Mouse (Mus musculus): Measurements from ENCODE around the gene Tnpo2. TPM values are rescaled to one million over a fixed set of nuclear protein-coding genes. Genes with fewer than 3 reads are reported as not detected.

Gene Tnpo2
- 46.4 and 49.4 TPM in 2 replicates for polyA plus RNA-seq (2015; fragmentation: Nextera tagmentation; extraction: Ambion mirVana)

GRCm38 (mm10) chr8:85036718-85037365 lies at the start of gene Tnpo2:
Gene Tnpo2 (plus strand): TSS chr8:85036915.
- Histone ChIP-seq H3K9me3 (replicated peaks) (no peaks in the 10 kb centered on the region), H3K36me3 (ENCODE audit: poor library complexity, severe bottlenecking) (peaks cover 36% of the 10 kb centered on the region), H3K4me3 (peak within 1 kb of the TSS; percentile 86), H3K27me3 (no peaks in the 10 kb centered on the region), H3K9ac (peak within 1 kb of the TSS; percentile 94), H3K4me1 (peaks cover 35% of the 10 kb centered on the region), H3K27ac (peak within 1 kb of the TSS; percentile 99), H3K4me2 (peak within 1 kb of the TSS; percentile 98)
- peak; percentile 93 for ATAC-seq
- WGBS: under 1% methylated on average over 57 of the region's 59 CpGs

GRCm38 (mm10) chr8:84987388-84987787 lies 49.3 kb upstream of the Tnpo2 start:
- Histone ChIP-seq H3K9ac (no peak overlapping the region), H3K9me3 (replicated peaks) (no peaks in the 10 kb centered on the region), H3K36me3 (ENCODE audit: poor library complexity, severe bottlenecking) (no peaks in the 10 kb centered on the region), H3K27ac (no peak overlapping the region), H3K4me1 (peaks cover 33% of the 10 kb centered on the region), H3K27me3 (peaks cover 40% of the 10 kb centered on the region), H3K4me2 (no peak overlapping the region), H3K4me3 (no peak overlapping the region)
- no peak for ATAC-seq
- WGBS: 84% methylated on average over 5 of the region's 5 CpGs

- no peaks in the 10 kb centered on the region for H3K9me3 ChIP-seq (replicated peaks)
- H3K4me2 ChIP-seq: no peak overlapping the region
- no peak for ATAC-seq
- H3K9ac ChIP-seq: no peak overlapping the region
- 78% methylated on average over 2 of the region's 2 CpGs for WGBS
- H3K4me1 ChIP-seq: peaks cover 33% of the 10 kb centered on the region
- no peak overlapping the region for H3K4me3 ChIP-seq
- no peaks in the 10 kb centered on the region for H3K36me3 ChIP-seq (ENCODE audit: poor library complexity, severe bottlenecking)
- H3K27me3 ChIP-seq: peaks cover 36% of the 10 kb centered on the region
- no peak overlapping the region for H3K27ac ChIP-seq
Observed at GRCm38 (mm10) chr8:84987903-84988302, 48.8 kb upstream of the Tnpo2 start.

DNA sequence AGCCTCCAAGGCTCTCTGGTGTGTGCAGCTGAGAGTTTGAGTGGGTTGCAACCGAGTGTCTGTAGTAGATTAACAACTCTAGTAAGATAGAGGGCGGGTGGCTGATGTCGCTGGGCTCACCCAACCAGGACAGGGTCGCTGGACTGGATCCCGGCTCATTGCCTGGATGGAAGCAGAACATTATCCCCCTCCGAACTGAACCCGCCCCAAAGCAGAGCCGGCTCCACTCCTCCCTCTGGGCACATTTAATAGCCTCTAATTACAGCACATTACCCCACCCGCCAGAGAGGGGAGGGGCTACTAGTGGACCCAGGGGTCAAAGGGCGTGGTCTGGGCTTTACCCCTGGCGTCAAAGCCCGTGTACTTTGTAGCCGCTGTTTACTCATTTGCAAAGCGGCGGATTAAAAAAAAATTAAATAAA lies 47.4 kb upstream of the Tnpo2 start:
- Histone ChIP-seq H3K36me3 (ENCODE audit: poor library complexity, severe bottlenecking) (no peaks in the 10 kb centered on the region), H3K27ac (no peak overlapping the region), H3K4me3 (no peak overlapping the region), H3K4me1 (peaks cover 33% of the 10 kb centered on the region), H3K27me3 (peaks cover 31% of the 10 kb centered on the region), H3K9me3 (replicated peaks) (no peaks in the 10 kb centered on the region), H3K4me2 (peak overlapping the region; percentile 89), H3K9ac (no peak overlapping the region)
- 13% methylated on average over 15 of the region's 15 CpGs for WGBS
- ATAC-seq: no peak

DNA sequence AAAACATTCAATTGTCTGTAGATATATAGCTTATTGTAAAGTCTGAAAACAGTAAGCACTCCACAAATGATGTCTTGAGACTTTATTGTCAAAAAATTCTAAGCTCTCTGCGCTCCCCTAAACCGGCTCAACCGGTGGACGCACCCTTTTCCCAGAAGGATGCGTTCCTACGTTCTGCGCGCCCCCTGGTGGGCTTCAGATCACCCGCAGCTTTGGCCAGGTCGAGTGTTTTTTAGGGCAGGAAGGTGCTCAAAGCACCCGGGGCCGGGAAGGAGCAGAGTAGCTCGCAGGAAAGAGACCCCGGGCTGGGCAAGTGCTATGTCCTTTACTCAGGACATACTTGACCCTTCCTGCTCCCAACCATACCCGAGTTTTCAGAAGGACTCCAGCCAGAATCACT lies 46.9 kb upstream of the Tnpo2 start:
- Histone ChIP-seq H3K36me3 (ENCODE audit: poor library complexity, severe bottlenecking) (no peaks in the 10 kb centered on the region), H3K9ac (peak overlapping the region; percentile 72), H3K4me2 (peak overlapping the region; percentile 89), H3K27ac (peak overlapping the region; percentile 75), H3K9me3 (replicated peaks) (no peaks in the 10 kb centered on the region), H3K4me1 (peaks cover 29% of the 10 kb centered on the region), H3K27me3 (peaks cover 28% of the 10 kb centered on the region), H3K4me3 (peak overlapping the region; percentile 57)
- WGBS: 0% methylated on average over 15 of the region's 15 CpGs
- ATAC-seq: peak; percentile 59

DNA sequence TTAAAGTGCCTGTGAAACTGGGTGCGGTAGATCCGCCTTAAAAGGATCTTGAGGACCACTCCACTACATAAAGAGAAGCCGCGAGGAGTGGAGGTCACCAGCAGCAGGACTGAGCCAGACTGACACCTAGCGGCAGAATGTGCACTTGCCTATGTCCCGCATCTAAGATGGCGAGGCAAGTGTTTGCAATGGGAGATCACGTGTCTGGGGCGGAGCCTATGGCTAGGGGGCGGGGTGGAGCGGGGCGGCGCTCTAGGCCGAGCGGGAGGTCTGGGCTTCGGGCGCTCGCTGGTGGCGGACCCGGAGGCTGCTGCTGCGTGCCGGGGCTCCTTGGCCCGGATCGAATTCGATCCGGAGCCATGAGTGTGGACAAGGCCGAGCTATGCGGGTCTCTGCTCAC lies 46.4 kb upstream of the Tnpo2 start, which contains the start of gene Hook2:
Hook2 (plus strand) TSS at position 255 of the 400 bp plus-strand sequence.
- peaks cover 28% of the 10 kb centered on the region for H3K27me3 ChIP-seq
- peak; percentile 91 for ATAC-seq

GRCm38 (mm10) chr8:84990836-84991235 lies 45.9 kb upstream of the Tnpo2 start:
- H3K27me3 ChIP-seq: peaks cover 32% of the 10 kb centered on the region
- H3K9ac ChIP-seq: peak overlapping the region; percentile 75
- WGBS: 4% methylated on average over 15 of the region's 15 CpGs
- ATAC-seq: peak; percentile 34
- H3K4me3 ChIP-seq: peak overlapping the region; percentile 57
- H3K4me2 ChIP-seq: peak overlapping the region; percentile 89
- no peaks in the 10 kb centered on the region for H3K9me3 ChIP-seq (replicated peaks)
- H3K36me3 ChIP-seq (ENCODE audit: poor library complexity, severe bottlenecking): no peaks in the 10 kb centered on the region
- H3K27ac ChIP-seq: no peak overlapping the region
- H3K4me1 ChIP-seq: peaks cover 24% of the 10 kb centered on the region

More for the DNA sequence above, 46.4 kb upstream of the Tnpo2 start, which contains the start of gene Hook2:
- H3K36me3 ChIP-seq (ENCODE audit: poor library complexity, severe bottlenecking): no peaks in the 10 kb centered on the region
- H3K4me1 ChIP-seq: peaks cover 24% of the 10 kb centered on the region
- H3K4me2 ChIP-seq: peak within 1 kb of the TSS; percentile 89
- WGBS: under 1% methylated on average over 28 of the region's 28 CpGs
- H3K27ac ChIP-seq: peak within 1 kb of the TSS; percentile 75
- H3K9me3 ChIP-seq (replicated peaks): no peaks in the 10 kb centered on the region
- H3K4me3 ChIP-seq: peak within 1 kb of the TSS; percentile 57
- peak within 1 kb of the TSS; percentile 75 for H3K9ac ChIP-seq

DNA sequence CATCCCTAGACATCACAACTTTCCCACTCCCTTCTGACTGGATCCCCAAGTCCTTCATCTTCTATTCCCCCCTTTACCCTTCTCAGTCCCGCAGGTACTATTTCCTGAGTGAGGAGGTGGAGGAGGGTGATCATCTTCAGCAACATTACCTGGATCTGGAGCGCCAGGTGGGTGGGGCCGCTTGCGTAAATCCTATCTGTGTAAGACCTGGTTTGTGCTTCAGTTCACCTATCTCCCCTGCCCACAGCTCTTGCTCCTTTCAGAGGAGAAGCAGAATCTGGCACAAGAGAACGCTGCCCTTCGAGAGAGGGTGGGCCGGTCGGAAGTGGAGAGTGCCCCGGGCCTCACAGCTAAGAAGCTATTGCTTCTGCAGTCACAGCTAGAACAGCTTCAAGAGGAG lies 42.3 kb upstream of the Tnpo2 start:
- no peaks in the 10 kb centered on the region for H3K36me3 ChIP-seq (ENCODE audit: poor library complexity, severe bottlenecking)
- no peak overlapping the region for H3K4me3 ChIP-seq
- 91% methylated on average over 9 of the region's 9 CpGs for WGBS
- no peak overlapping the region for H3K27ac ChIP-seq
- peaks cover 25% of the 10 kb centered on the region for H3K4me1 ChIP-seq
- H3K9ac ChIP-seq: no peak overlapping the region; the same call in 1 of the 2 replicates
- H3K9me3 ChIP-seq (replicated peaks): no peaks in the 10 kb centered on the region
- H3K27me3 ChIP-seq: peaks cover 17% of the 10 kb centered on the region; the same call in 1 of the 2 replicates
- ATAC-seq: no peak
- H3K4me2 ChIP-seq: no peak overlapping the region

GRCm38 (mm10) chr8:84995680-84996079 lies 41.0 kb upstream of the Tnpo2 start:
- Histone ChIP-seq H3K36me3 (ENCODE audit: poor library complexity, severe bottlenecking) (no peaks in the 10 kb centered on the region), H3K4me1 (peaks cover 22% of the 10 kb centered on the region), H3K4me3 (no peak overlapping the region), H3K9me3 (replicated peaks) (no peaks in the 10 kb centered on the region), H3K4me2 (peak overlapping the region; percentile 32), H3K27me3 (peaks cover 17% of the 10 kb centered on the region; the same call in 1 of the 2 replicates), H3K9ac (peak overlapping the region; percentile 30; the same call in 1 of the 2 replicates), H3K27ac (no peak overlapping the region)
- peak; percentile 25; the same call in 1 of the 2 replicates for ATAC-seq
- WGBS: 20% methylated on average over 25 of the region's 25 CpGs

GRCm38 (mm10) chr8:84996978-84997377 lies 39.7 kb upstream of the Tnpo2 start:
- WGBS: 82% methylated on average over 5 of the region's 5 CpGs
- ATAC-seq: no peak
- Histone ChIP-seq H3K4me3 (no peak overlapping the region), H3K9me3 (replicated peaks) (no peaks in the 10 kb centered on the region), H3K36me3 (ENCODE audit: poor library complexity, severe bottlenecking) (no peaks in the 10 kb centered on the region), H3K27ac (no peak overlapping the region), H3K4me1 (peaks cover 16% of the 10 kb centered on the region), H3K4me2 (no peak overlapping the region), H3K9ac (no peak overlapping the region), H3K27me3 (peaks cover 17% of the 10 kb centered on the region; the same call in 1 of the 2 replicates)

DNA sequence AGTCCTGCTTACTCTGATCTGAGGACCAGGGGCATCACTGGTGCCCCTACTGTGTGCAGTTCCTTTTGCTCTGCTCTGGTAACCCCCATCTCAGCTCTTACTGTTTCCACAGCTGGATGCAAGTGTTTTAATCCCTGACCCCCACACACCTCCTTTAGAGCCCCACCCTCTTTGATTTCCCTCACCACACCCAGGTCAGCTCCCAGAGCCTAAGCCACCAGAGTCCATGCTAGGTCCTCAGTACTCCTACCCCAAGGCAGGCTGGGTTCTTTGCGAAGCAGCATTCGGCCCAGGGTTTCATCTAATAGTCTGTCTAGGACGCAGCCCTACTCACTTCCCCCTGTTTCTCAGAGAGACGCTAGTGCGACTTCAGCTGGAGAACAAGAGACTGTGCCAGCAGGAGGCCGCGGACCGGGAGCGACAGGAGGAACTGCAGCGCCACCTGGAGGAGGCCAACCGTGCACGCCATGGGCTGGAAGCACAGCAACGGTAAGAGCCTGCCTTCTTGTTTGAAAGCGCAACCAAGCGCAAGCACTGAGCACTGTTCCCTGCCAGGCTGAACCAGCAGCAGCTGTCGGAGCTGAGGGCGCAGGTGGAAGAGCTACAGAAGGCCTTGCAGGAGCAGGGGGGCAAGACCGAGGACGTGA lies 38.9 kb upstream of the Tnpo2 start:
- under 1% methylated on average over 19 of the region's 19 CpGs for WGBS

GRCm38 (mm10) chr8:85007686-85008085 lies 29.0 kb upstream of the Tnpo2 start:
- Histone ChIP-seq H3K4me3 (no peak overlapping the region), H3K4me2 (no peak overlapping the region), H3K36me3 (ENCODE audit: poor library complexity, severe bottlenecking) (peaks cover 3% of the 10 kb centered on the region; the same call in 1 of the 2 replicates), H3K9me3 (replicated peaks) (no peaks in the 10 kb centered on the region; the same call in 1 of the 2 replicates), H3K27me3 (peaks cover 39% of the 10 kb centered on the region), H3K4me1 (no peaks in the 10 kb centered on the region), H3K9ac (no peak overlapping the region), H3K27ac (no peak overlapping the region)
- WGBS: 20% methylated on average over 25 of the region's 25 CpGs
- ATAC-seq: no peak

More for the DNA sequence above, 38.9 kb upstream of the Tnpo2 start:
- Histone ChIP-seq H3K36me3 (ENCODE audit: poor library complexity, severe bottlenecking) (peaks cover 4% of the 10 kb centered on the region; the same call in 1 of the 2 replicates), H3K27ac (0 out of 2 replicates have a peak overlapping the region, but pooled peaks have one; percentile 25), H3K4me3 (0 out of 2 replicates have a peak overlapping the region, but pooled peaks have one; percentile 9), H3K4me2 (peak overlapping the region; percentile 46), H3K9ac (peak overlapping the region; percentile 48), H3K27me3 (peaks cover 17% of the 10 kb centered on the region; the same call in 1 of the 2 replicates), H3K4me1 (peaks cover 16% of the 10 kb centered on the region), H3K9me3 (replicated peaks) (no peaks in the 10 kb centered on the region)
- ATAC-seq: peak; percentile 86

Measured in forebrain, embryonic 13.5 days (tissue).